Mouse (Mus musculus) large intestine, adult 2 months (tissue): ENCODE measurements around the gene Kcnt2. TPM values are rescaled to one million over a fixed set of nuclear protein-coding genes. Genes with fewer than 3 reads are reported as not detected.

Experiments used
- DNase-seq: peaks from one replicate; pipeline ENCODE4 v3.0.0-alpha.2; 2012; ENCODE audit warnings: low read depth, low spot score
- WGBS: fragments of 180-500 bp; shearing (Covaris S2); methylation state at CpG from one replicate; pipeline ENCODE4 v1.1.7; 2018; 5-methylcytosine and 5-hydroxymethylcytosine counted together
- polyA plus RNA-seq: library from polyadenylated mRNA; depleted of rRNA; stranded (reverse); fragments of >200 nt; gene quantifications from 2 replicates; pipeline ENCODE4 v1.2.3, GENCODE M21; 2012

Kcnt2 gene
- polyA plus RNA-seq, 1 experiment: 0.06 TPM

GRCm38 (mm10) chr1:140339368-140339767 is 93.4 kb downstream of the Kcnt2 start:
- WGBS: 62% methylated on average over 4 of the region's 4 CpGs
- no peak for DNase-seq

DNA sequence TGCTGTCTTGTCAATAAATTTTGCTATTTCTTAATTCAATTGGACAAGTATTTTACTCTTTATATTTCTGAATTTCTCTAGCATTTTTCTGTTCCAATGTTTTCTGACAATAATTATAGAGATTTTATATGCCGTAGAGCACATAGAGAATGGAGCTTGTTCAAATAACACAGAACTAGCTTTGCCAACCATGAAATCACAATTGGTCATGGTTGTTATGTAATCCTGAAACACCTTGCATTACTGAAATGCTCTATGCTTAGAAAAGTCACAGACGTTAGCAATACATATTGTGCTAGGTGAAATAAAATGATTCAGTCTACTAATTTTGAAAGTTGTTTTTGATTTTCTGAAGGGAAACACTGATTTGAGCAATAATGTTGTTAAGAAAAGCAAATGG is 118.8 kb downstream of the Kcnt2 start:
- WGBS: 72% methylated on average over 2 of the region's 2 CpGs
- no peak for DNase-seq

DNA sequence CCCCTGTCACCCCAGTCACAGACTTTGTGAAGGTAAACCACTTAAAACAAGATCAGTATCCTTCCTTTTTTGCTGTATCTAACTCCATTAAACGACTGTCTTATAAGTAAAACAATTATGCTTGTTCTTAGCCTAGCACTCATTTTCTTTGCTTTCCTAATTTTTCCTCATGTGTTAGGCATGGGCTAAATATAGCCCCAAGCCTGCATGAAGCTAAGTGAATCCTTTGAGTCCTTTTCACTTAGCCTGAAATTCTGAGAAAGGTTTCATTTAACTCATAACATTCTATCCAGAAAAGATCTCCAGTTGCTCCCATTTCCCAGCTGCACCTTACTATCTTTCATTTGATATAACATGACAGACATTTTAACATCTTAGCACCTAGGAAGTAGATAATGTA is 127.6 kb downstream of the Kcnt2 start:
- WGBS: 45% methylated on average over 1 of the region's 1 CpGs
- DNase-seq: no peak

DNA sequence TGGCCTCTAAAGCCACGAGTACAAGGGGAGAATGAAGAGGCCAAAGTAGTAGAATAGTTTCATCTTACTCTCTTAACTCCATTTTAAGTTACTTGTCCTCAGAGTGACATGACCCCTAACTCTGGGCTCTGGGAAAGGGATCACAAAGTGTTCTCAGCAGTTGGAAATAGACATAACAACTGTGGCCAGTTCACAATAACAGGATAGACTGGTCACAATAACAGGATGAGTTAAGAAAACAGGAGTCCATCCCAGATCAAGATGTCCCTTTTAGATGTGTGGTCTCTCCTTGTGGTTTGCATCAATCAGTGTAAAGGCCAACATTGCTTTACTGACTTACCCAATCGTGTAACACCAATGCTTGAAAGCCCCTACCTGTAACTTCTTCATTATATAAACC is 132.8 kb downstream of the Kcnt2 start:
- DNase-seq: no peak
- WGBS: 64% methylated on average over 2 of the region's 2 CpGs

DNA sequence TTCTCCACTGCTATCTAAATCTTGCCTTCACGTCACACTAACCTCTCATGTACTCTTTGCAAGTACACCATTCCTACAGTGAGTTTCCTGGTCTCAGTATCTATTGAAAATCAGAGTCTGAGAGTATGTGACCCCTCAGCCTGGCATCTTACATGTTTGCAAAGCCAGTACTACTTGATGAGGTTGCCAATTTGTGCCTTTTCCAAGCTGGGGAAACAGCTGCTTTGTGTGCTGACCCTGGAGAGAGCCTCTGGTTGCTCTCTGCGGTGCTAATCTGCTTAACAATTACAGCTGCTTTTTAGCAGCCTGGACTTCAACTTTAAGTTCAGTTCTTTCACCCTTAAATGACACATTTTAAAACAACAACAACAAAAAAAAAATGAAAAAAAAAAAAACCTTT is 133.6 kb downstream of the Kcnt2 start:
- 73% methylated on average over 2 of the region's 2 CpGs for WGBS
- DNase-seq: no peak

GRCm38 (mm10) chr1:140381093-140381492 is 135.1 kb downstream of the Kcnt2 start:
- WGBS: 90% methylated on average over 3 of the region's 3 CpGs
- DNase-seq: no peak

GRCm38 (mm10) chr1:140390301-140390700 is 144.3 kb downstream of the Kcnt2 start:
- WGBS: 92% methylated on average over 4 of the region's 4 CpGs
- DNase-seq: no peak

DNA sequence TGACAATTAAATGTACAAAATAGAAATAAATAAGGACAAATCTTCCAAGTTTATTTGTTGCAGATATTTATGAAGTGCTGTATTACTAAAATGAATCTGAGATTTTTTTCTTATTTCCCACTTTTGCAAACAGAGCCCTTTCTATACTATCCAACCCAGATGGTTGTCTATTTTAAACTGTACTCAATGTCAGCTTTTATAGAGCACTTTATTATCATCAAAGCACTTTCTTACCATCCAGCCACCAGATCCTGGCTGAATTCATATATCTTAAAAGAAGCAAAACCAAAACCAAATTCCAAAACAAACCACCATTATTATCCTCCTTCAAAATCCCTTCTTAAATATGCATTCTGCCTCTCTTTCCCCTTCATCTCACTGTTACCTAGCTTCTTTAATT is 151.8 kb downstream of the Kcnt2 start:
- no peak for DNase-seq

DNA sequence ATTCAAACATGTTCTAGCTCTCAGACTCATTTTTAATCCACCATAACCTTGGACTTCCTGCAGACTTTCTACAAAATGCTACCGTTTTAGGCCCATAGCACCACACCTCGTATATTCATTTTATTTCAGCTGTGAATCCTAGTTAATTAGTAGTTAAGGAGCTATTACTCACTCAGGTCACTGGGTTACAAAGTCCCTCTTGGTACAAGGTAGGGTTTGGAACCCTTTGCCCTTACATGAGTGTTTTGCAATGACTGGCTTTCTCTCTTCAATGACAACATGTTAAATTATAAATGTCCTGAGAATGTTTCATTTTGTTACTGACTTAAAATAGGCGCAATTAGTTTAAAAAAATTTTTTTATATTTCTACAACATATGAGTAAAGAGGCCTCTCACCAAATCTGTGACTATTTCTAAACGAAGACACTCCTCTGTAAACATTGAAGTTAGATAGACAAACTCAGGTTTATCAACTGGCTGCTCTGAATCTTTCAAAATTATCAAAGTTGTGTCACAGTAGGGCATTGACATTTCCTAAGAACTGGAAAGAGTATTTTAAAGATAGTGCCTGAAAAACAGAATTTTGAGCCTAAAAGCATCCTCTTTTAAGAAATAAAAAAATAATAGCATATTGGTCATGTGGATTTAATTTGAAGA is 160.8 kb downstream of the Kcnt2 start:
- 49% methylated on average over 4 of the region's 4 CpGs for WGBS
- DNase-seq: no peak

- WGBS: 17% methylated on average over 1 of the region's 1 CpGs
- no peak for DNase-seq
These were observed 169.8 kb downstream of the Kcnt2 start for GRCm38 (mm10) chr1:140415761-140416160.

DNA sequence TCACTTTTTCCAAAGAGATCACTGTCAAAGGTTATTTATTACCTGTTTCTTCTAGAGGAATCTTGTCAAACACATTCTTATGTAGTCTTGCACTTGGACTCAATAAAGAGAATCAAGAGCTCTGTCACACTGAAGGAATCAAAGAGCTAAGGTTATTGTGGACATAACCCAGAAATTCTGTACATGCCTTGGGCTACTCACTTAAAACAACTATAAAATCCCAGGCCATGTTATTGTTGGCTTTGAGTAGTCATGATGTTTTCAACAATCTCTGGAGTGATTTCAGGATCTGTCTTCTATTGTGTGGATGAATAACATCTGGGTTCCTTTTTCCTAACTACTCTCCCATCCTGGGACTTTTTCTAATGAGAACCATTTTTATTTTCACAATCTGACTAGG is 177.0 kb downstream of the Kcnt2 start:
- no peak for DNase-seq

GRCm38 (mm10) chr1:140429284-140429850 is 183.4 kb downstream of the Kcnt2 start:
- WGBS: 67% methylated on average over 2 of the region's 2 CpGs
- no peak for DNase-seq

DNA sequence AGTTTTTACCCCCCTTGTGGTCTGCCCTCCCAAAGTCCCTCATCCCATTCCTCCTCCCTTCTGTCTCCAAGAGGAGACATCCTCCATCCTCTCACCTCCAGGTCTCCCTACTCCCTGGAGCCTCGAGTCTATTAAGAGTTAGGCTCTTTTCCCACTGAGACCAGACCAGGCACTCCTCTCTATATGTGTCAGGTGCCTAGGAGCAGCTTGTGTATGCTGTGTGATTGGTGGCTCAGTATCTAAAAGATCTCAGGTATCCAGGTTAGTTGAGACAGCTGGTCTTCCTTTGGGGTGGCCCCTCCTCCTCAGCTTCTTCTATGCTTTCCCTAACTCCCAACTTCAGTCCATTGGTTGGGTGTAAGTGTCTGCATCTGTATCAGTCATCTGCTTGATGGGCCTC is 186.1 kb downstream of the Kcnt2 start:
- 62% methylated on average over 1 of the region's 1 CpGs for WGBS

GRCm38 (mm10) chr1:140434791-140435190 is 188.8 kb downstream of the Kcnt2 start:
- 71% methylated on average over 2 of the region's 2 CpGs for WGBS

More for the DNA sequence above, 186.1 kb downstream of the Kcnt2 start:
- DNase-seq: no peak

DNA sequence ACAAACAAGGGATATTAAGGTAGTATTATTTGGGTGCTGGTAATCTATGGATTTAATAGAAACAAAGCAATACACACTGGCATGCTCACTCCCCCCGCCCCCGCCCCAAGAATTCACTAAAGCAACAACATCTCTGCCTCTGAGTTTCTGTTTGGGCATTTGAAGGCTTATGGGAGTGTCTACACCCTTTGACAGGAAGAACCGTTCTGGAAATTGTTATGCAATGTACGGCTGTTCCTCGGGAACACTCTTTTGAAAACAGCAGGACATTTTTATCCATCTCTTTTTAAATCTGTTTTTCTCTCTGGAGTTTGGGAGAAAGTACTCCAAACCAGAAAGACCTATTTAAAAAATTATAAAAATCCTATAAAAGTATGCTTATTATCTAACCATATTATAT is 192.2 kb downstream of the Kcnt2 start:
- WGBS: 59% methylated on average over 5 of the region's 5 CpGs
- DNase-seq: no peak

More at GRCm38 (mm10) chr1:140434791-140435190, 188.8 kb downstream of the Kcnt2 start:
- DNase-seq: no peak

DNA sequence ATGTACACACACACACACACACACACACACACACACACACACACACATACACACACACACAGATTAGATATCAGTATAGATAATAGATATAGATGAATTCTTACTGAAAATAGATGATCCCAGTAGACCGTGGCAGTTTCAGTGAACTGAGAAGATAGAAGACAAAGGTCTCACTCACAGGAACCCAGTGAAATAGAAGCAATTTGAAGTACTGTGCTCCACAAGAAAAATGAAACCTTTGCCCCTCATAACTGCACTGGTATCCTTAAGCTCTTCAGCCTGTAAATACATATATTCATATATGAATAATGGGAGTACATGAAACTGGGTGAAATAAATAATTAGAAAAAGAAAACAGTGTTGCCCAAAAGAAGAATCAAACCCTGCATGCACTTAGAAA is 197.9 kb downstream of the Kcnt2 start:
- DNase-seq: no peak
- WGBS: 39% methylated on average over 1 of the region's 1 CpGs

DNA sequence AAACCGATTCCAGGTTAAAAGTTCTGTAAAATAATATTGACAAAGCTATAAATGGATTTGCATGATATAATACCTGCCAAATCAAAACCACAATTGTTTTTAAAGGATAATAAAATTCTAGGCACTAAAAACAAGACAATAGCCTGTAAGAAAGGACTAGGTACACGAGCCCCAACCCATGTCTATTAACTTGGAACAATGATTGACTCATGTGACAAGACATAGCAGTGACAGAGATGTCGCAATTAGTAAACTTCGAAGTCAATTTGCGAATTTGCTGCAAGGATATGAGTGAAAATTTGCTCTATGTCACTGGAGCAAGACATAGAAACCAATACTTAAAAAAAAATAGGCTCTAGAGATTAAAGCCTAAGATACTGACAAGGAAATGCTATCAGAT is 198.4 kb downstream of the Kcnt2 start:
- 37% methylated on average over 5 of the region's 5 CpGs for WGBS
- DNase-seq: no peak

DNA sequence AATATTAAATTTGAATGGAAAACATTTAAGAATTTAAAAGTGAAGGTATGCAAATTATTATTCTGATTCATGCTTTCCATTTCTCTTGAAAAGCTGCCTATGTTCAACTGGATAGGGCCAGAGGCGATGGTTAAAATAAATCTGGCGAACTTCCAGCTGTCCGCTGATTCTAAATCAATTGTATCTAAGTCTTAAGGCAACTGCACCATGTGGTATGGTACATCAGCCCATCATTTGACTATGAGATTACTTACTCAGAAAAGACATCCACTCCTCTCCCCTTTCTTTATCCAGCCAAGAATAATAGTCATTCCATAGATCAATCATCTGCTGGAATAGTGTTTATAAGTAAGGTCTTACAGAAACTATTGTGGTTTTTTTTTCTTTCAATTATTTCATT is 205.5 kb downstream of the Kcnt2 start:
- 74% methylated on average over 3 of the region's 3 CpGs for WGBS
- no peak for DNase-seq

- 19% methylated on average over 1 of the region's 1 CpGs for WGBS
- no peak for DNase-seq
These were observed 206.0 kb downstream of the Kcnt2 start for GRCm38 (mm10) chr1:140451924-140452323.

DNA sequence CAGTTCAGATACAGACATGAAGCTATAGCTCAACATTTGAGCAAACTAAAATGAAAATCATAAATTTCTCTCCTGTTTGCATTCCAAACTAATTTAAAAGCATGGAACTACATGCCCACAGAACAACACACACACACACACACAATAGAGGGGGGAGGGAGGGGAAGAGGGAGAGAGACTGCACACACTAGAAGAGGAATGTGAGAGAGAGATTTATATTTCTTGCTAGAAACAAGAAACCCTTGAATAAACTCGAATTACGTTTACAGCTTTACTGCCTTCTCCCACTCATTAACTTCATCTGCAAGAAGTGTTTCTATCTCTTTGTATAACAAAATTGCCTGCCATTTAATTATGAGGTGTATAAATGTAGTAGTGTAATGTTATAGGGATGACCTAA is 209.9 kb downstream of the Kcnt2 start:
- no peak for DNase-seq
- 29% methylated on average over 2 of the region's 2 CpGs for WGBS

GRCm38 (mm10) chr1:140456873-140457272 is 210.9 kb downstream of the Kcnt2 start:
- DNase-seq: no peak
- WGBS: 80% methylated on average over 2 of the region's 2 CpGs

DNA sequence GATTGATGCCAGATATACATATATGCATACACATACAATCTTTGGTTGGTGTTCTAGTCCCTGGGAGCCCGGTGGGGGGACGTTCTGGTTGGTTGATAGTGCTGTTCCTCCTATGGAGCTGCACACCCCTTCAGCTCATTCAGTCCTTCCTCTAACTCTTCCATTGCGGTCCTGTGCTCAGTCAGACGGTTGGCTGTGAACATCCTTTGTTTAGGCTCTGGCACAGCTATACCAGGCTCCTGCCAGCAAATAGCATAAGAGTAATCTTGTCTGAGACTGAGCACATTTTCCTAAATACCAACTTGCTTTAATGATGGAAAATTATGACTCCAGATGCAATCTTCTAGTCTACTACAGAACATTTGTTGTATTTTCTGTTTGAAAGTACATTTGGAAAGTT is 222.4 kb downstream of the Kcnt2 start:
- no peak for DNase-seq
- 76% methylated on average over 4 of the region's 4 CpGs for WGBS
